Mouse (Mus musculus): ENCODE results near the gene Hipk2. TPM values are rescaled to one million over a fixed set of nuclear protein-coding genes. Genes with fewer than 3 reads are reported as not detected.
"Not testable (repeated sequence)": the region's sequence is repeated elsewhere in the genome, so short reads cannot be mapped to it uniquely, and the experiment has no call there.

The Hipk2 gene
- polyA plus RNA-seq, 1 experiment from 2014 or later: 10.7 TPM

- H3K9ac ChIP-seq (ENCODE audit: low read depth, low read length): no peak overlapping the region
- H3K27me3 ChIP-seq (replicated peaks; ENCODE audit: control insufficient read depth, insufficient read depth, low read length): no peaks in the 10 kb centered on the region
- no peaks in the 10 kb centered on the region for H3K4me1 ChIP-seq (ENCODE audit: control insufficient read depth, insufficient read depth, low read length)
- 83% methylated on average over 6 of the region's 6 CpGs for WGBS
- ATAC-seq (ENCODE audit: low read depth) (no peak), DNase-seq (ENCODE audit: low spot score) (no peak)
- no peaks in the 10 kb centered on the region for H3K9me3 ChIP-seq (ENCODE audit: control insufficient read depth, low read length)
- no peaks in the 10 kb centered on the region for H3K36me3 ChIP-seq (ENCODE audit: control insufficient read depth, insufficient read depth, low read length)
- no peak overlapping the region for H3K27ac ChIP-seq (replicated peaks; ENCODE audit: low read depth, low read length)
- H3K4me2 ChIP-seq (ENCODE audit: low read depth, low read length): no peak overlapping the region
- no peak overlapping the region for H3K4me3 ChIP-seq (ENCODE audit: low read depth, low read length)
Observed at GRCm38 (mm10) chr6:38676217-38676616, 199.7 kb downstream of the Hipk2 start.

GRCm38 (mm10) chr6:38672011-38672410 lies 204.0 kb downstream of the Hipk2 start:
- ATAC-seq (ENCODE audit: low read depth) (no peak), DNase-seq (ENCODE audit: low spot score) (no peak)
- H3K4me1 ChIP-seq (ENCODE audit: control insufficient read depth, insufficient read depth, low read length): no peaks in the 10 kb centered on the region
- H3K9ac ChIP-seq (ENCODE audit: low read depth, low read length): no peak overlapping the region
- no peaks in the 10 kb centered on the region for H3K9me3 ChIP-seq (ENCODE audit: control insufficient read depth, low read length)
- H3K4me3 ChIP-seq (ENCODE audit: low read depth, low read length): no peak overlapping the region
- 88% methylated on average over 3 of the region's 3 CpGs for WGBS
- no peak overlapping the region for H3K27ac ChIP-seq (replicated peaks; ENCODE audit: low read depth, low read length)
- no peaks in the 10 kb centered on the region for H3K36me3 ChIP-seq (ENCODE audit: control insufficient read depth, insufficient read depth, low read length)
- no peaks in the 10 kb centered on the region for H3K27me3 ChIP-seq (replicated peaks; ENCODE audit: control insufficient read depth, insufficient read depth, low read length)
- H3K4me2 ChIP-seq (ENCODE audit: low read depth, low read length): no peak overlapping the region

DNA sequence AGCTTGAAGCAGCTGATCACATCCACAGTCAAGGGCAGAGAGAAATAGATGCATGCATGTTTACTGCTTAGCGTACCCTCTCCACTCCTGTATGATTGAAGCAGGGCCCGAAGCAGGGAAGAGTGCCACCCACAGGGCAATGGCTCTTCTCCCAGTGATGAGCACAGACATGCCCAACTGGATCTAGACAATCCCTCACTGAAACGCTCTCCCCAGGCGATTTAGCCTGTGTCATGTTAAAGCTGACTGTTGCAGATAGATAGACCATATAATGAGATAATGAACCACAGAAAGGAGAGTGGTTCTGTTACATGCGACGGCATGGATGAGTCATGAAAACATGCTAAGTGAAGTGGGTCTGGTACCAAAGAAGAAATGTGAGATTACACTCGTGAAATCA lies 204.7 kb downstream of the Hipk2 start:
- H3K36me3 ChIP-seq (ENCODE audit: control insufficient read depth, insufficient read depth, low read length): no peaks in the 10 kb centered on the region
- no peaks in the 10 kb centered on the region for H3K4me1 ChIP-seq (ENCODE audit: control insufficient read depth, insufficient read depth, low read length)
- WGBS: 76% methylated on average over 7 of the region's 7 CpGs
- H3K4me3 ChIP-seq (ENCODE audit: low read depth, low read length): no peak overlapping the region
- H3K27me3 ChIP-seq (replicated peaks; ENCODE audit: control insufficient read depth, insufficient read depth, low read length): no peaks in the 10 kb centered on the region
- DNase-seq (ENCODE audit: low spot score): no peak
- H3K27ac ChIP-seq (replicated peaks; ENCODE audit: low read depth, low read length): no peak overlapping the region
- ATAC-seq (ENCODE audit: low read depth): no peak
- no peak overlapping the region for H3K4me2 ChIP-seq (ENCODE audit: low read depth, low read length)
- H3K9me3 ChIP-seq (ENCODE audit: control insufficient read depth, low read length): no peaks in the 10 kb centered on the region
- no peak overlapping the region for H3K9ac ChIP-seq (ENCODE audit: low read depth, low read length)

DNA sequence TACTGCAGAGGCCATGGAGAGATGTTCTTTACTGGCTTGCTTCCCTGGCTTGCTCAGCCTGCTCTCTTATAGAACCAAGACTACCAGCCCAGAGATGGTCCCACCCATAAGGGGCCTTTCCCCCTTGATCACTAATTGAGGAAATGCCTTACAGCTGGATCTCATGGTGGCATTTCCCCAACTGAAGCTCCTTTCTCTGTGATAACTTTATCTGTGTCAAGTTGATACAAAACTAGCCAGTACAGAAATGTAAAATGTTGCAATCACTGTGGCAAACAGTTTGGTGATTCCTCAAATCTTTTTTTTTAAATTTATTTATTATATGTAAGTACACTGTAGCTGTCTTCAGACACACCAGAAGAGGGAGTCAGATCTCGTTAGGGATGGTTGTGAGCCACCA lies 205.5 kb downstream of the Hipk2 start:
- not testable (repeated sequence) for H3K4me1 ChIP-seq (ENCODE audit: control insufficient read depth, insufficient read depth, low read length); H3K9ac ChIP-seq (ENCODE audit: low read depth, low read length); H3K4me3 ChIP-seq (ENCODE audit: low read depth, low read length); ATAC-seq (ENCODE audit: low read depth); H3K27ac ChIP-seq (replicated peaks; ENCODE audit: low read depth, low read length); H3K9me3 ChIP-seq (ENCODE audit: control insufficient read depth, low read length); DNase-seq (ENCODE audit: low spot score); H3K27me3 ChIP-seq (replicated peaks; ENCODE audit: control insufficient read depth, insufficient read depth, low read length); H3K36me3 ChIP-seq (ENCODE audit: control insufficient read depth, insufficient read depth, low read length); H3K4me2 ChIP-seq (ENCODE audit: low read depth, low read length)
- WGBS: 82% methylated on average over 1 of the region's 1 CpGs

DNA sequence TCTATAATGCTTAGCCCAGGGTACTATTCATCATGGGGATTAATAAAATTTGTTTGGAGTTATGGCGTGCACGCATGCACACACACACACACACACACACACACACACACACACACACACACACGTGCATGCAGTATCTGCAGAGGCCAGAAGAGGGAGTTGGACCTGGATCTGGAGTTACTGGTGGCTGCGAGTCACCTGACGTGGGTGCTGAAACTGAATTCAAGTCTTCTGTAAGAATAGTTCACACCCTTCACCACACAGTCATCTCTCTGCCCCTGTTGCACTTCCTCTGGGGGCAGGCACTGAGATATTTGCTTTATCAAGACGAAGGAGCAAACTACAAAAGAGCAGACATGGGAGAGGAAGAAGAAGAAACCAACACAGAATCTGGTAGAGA lies 206.4 kb downstream of the Hipk2 start:
- no peak for ATAC-seq (ENCODE audit: low read depth)
- H3K27me3 ChIP-seq (replicated peaks; ENCODE audit: control insufficient read depth, insufficient read depth, low read length): no peaks in the 10 kb centered on the region
- H3K4me1 ChIP-seq (ENCODE audit: control insufficient read depth, insufficient read depth, low read length): no peaks in the 10 kb centered on the region
- no peak for DNase-seq (ENCODE audit: low spot score)
- no peak overlapping the region for H3K27ac ChIP-seq (replicated peaks; ENCODE audit: low read depth, low read length)
- H3K9me3 ChIP-seq (ENCODE audit: control insufficient read depth, low read length): no peaks in the 10 kb centered on the region
- 63% methylated on average over 6 of the region's 6 CpGs for WGBS
- no peak overlapping the region for H3K4me3 ChIP-seq (ENCODE audit: low read depth, low read length)
- no peaks in the 10 kb centered on the region for H3K36me3 ChIP-seq (ENCODE audit: control insufficient read depth, insufficient read depth, low read length)
- H3K9ac ChIP-seq (ENCODE audit: low read depth, low read length): no peak overlapping the region
- no peak overlapping the region for H3K4me2 ChIP-seq (ENCODE audit: low read depth, low read length)

GRCm38 (mm10) chr6:38662714-38663615 lies 213.0 kb downstream of the Hipk2 start, which contains the start of gene Clec2l:
Gene Clec2l (plus strand): TSS chr6:38663069.
- Histone ChIP-seq H3K9ac (ENCODE audit: low read depth, low read length) (peak within 1 kb of the TSS; percentile 72), H3K4me3 (ENCODE audit: low read depth, low read length) (peak within 1 kb of the TSS; percentile 56), H3K4me2 (ENCODE audit: low read depth, low read length) (peak within 1 kb of the TSS; percentile 85), H3K9me3 (ENCODE audit: control insufficient read depth, low read length) (no peaks in the 10 kb centered on the region), H3K27ac (replicated peaks; ENCODE audit: low read depth, low read length) (no peak within 1 kb of the TSS), H3K27me3 (replicated peaks; ENCODE audit: control insufficient read depth, insufficient read depth, low read length) (peaks cover 8% of the 10 kb centered on the region), H3K4me1 (ENCODE audit: control insufficient read depth, insufficient read depth, low read length) (no peaks in the 10 kb centered on the region; the same call in 1 of the 2 replicates), H3K36me3 (ENCODE audit: control insufficient read depth, insufficient read depth, low read length) (no peaks in the 10 kb centered on the region)
- peak; percentile 43 for DNase-seq (ENCODE audit: low spot score)
- peak; percentile 80 for ATAC-seq (ENCODE audit: low read depth)
- WGBS: 2% methylated on average over 17 of the region's 84 CpGs

- Histone ChIP-seq H3K4me2 (ENCODE audit: low read depth, low read length) (no peak overlapping the region), H3K9me3 (ENCODE audit: control insufficient read depth, low read length) (no peaks in the 10 kb centered on the region), H3K9ac (ENCODE audit: low read depth, low read length) (no peak overlapping the region), H3K36me3 (ENCODE audit: control insufficient read depth, insufficient read depth, low read length) (no peaks in the 10 kb centered on the region), H3K27me3 (replicated peaks; ENCODE audit: control insufficient read depth, insufficient read depth, low read length) (peaks cover 8% of the 10 kb centered on the region), H3K4me1 (ENCODE audit: control insufficient read depth, insufficient read depth, low read length) (no peaks in the 10 kb centered on the region; the same call in 1 of the 2 replicates), H3K27ac (replicated peaks; ENCODE audit: low read depth, low read length) (no peak overlapping the region), H3K4me3 (ENCODE audit: low read depth, low read length) (no peak overlapping the region)
- no peak for DNase-seq (ENCODE audit: low spot score)
- no peak for ATAC-seq (ENCODE audit: low read depth)
- 24% methylated on average over 4 of the region's 4 CpGs for WGBS
Observed at GRCm38 (mm10) chr6:38661626-38662025, 214.3 kb downstream of the Hipk2 start.

GRCm38 (mm10) chr6:38650263-38650937 lies 225.6 kb downstream of the Hipk2 start:
- no peak overlapping the region for H3K4me3 ChIP-seq (ENCODE audit: low read depth, low read length)
- ATAC-seq (ENCODE audit: low read depth) (peak; percentile 70), DNase-seq (ENCODE audit: low spot score) (peak; percentile 76)
- no peak overlapping the region for H3K9ac ChIP-seq (ENCODE audit: low read depth, low read length)
- no peaks in the 10 kb centered on the region for H3K36me3 ChIP-seq (ENCODE audit: control insufficient read depth, insufficient read depth, low read length)
- no peaks in the 10 kb centered on the region for H3K9me3 ChIP-seq (ENCODE audit: control insufficient read depth, low read length)
- H3K4me1 ChIP-seq (ENCODE audit: control insufficient read depth, insufficient read depth, low read length): no peaks in the 10 kb centered on the region
- WGBS: 37% methylated on average over 14 of the region's 14 CpGs
- H3K27ac ChIP-seq (replicated peaks; ENCODE audit: low read depth, low read length): no peak overlapping the region
- H3K27me3 ChIP-seq (replicated peaks; ENCODE audit: control insufficient read depth, insufficient read depth, low read length): no peaks in the 10 kb centered on the region
- no peak overlapping the region for H3K4me2 ChIP-seq (ENCODE audit: low read depth, low read length)

Measured in embryonic facial prominence, embryonic 14.5 days (tissue).